Mouse (Mus musculus): ENCODE results near the gene Osbpl10. TPM values are rescaled to one million over a fixed set of nuclear protein-coding genes. Genes with fewer than 3 reads are reported as not detected.

The Osbpl10 gene
- polyA plus RNA-seq, 1 experiment: not detected

DNA sequence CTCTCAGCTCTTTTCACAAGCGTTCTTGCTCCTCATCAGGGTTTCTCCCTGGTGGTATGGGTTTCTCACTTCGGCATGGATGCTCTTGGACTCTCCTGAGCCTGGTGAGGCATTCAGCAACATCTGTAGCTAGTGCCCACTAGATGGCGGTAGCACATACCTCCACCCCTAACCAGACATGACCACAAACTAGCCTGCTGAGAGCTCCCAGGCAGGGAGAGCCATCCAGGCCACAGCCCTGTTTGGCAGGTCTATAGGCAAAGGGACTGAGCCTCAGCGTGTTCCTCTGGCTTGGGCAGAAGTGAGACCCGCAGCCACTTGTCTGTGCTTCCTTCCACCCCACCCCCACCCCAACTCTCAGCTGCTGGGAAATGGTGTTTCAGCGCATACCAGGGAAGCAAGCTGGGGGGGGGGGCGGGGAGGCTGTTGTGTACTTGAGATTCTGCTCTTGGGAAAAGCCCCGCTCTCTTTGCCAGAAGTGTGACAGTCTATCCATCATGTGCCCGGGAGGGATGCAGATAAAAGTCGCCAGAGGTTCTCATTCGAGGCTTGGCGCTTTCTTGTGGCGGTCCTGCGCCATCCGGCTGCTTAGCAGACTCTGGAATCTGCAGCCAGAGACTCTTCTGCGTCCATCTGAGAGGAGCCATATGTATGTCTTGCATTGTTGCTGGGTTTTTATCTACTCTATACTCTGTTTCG, 110.1 kb downstream of the Osbpl10 start:
- H3K4me1 ChIP-seq (ENCODE audit: control insufficient read depth): no peaks in the 10 kb centered on the region
- no peak overlapping the region for H3K4me3 ChIP-seq (replicated peaks)
- H3K36me3 ChIP-seq (ENCODE audit: control insufficient read depth): no peaks in the 10 kb centered on the region
- TF ChIP-seq GATA1 (IDR thresholded peaks at IDR 0.05; ENCODE audit: low read length) (no peak), TAL1 (IDR thresholded peaks at IDR 0.05; ENCODE audit: low read length) (no peak)
- H3K27me3 ChIP-seq (ENCODE audit: control insufficient read depth): no peaks in the 10 kb centered on the region
- H3K9me3 ChIP-seq (ENCODE audit: control insufficient read depth, low read length): no peaks in the 10 kb centered on the region

DNA sequence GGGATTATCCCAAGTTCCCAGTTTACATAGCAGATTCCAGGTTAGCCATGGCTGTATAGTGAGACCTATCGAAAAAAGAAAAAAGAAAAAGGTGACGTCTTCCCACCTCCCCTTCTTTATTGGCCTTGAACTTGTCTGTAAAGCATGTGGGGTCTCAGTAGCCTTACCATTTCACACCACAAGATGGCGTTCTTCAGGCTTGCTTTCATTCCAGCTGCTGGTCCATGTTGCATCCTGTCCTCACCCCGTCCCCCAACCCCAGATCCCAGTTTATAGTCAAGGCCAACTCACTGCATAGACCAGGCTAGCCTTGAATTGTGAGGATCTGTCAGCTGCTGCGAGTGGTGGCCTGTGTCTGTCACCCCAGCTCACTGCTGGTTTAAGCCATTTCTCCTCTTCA, 111.3 kb downstream of the Osbpl10 start:
- Histone ChIP-seq H3K36me3 (ENCODE audit: control insufficient read depth) (no peaks in the 10 kb centered on the region), H3K9me3 (ENCODE audit: control insufficient read depth, low read length) (no peaks in the 10 kb centered on the region), H3K4me3 (replicated peaks) (no peak overlapping the region), H3K4me1 (ENCODE audit: control insufficient read depth) (no peaks in the 10 kb centered on the region), H3K27me3 (ENCODE audit: control insufficient read depth) (no peaks in the 10 kb centered on the region)
- TF ChIP-seq GATA1 (IDR thresholded peaks at IDR 0.05; ENCODE audit: low read length) (no peak), TAL1 (IDR thresholded peaks at IDR 0.05; ENCODE audit: low read length) (no peak)

GRCm38 (mm10) chr9:115096481-115096880, 118.1 kb downstream of the Osbpl10 start:
- Histone ChIP-seq H3K9me3 (ENCODE audit: control insufficient read depth, low read length) (no peaks in the 10 kb centered on the region), H3K36me3 (ENCODE audit: control insufficient read depth) (no peaks in the 10 kb centered on the region), H3K4me1 (ENCODE audit: control insufficient read depth) (no peaks in the 10 kb centered on the region), H3K27me3 (ENCODE audit: control insufficient read depth) (no peaks in the 10 kb centered on the region), H3K4me3 (replicated peaks) (no peak overlapping the region)
- TF ChIP-seq GATA1 (IDR thresholded peaks at IDR 0.05; ENCODE audit: low read length): no peak
- TF ChIP-seq TAL1 (IDR thresholded peaks at IDR 0.05; ENCODE audit: low read length): no peak

- Histone ChIP-seq H3K27me3 (ENCODE audit: control insufficient read depth) (no peaks in the 10 kb centered on the region), H3K9me3 (ENCODE audit: control insufficient read depth, low read length) (no peaks in the 10 kb centered on the region), H3K36me3 (ENCODE audit: control insufficient read depth) (no peaks in the 10 kb centered on the region), H3K4me1 (ENCODE audit: control insufficient read depth) (no peaks in the 10 kb centered on the region), H3K4me3 (replicated peaks) (no peak overlapping the region)
- TF ChIP-seq GATA1 (IDR thresholded peaks at IDR 0.05; ENCODE audit: low read length) (no peak), TAL1 (IDR thresholded peaks at IDR 0.05; ENCODE audit: low read length) (no peak)
These were observed 119.0 kb downstream of the Osbpl10 start for GRCm38 (mm10) chr9:115097340-115097739.

DNA sequence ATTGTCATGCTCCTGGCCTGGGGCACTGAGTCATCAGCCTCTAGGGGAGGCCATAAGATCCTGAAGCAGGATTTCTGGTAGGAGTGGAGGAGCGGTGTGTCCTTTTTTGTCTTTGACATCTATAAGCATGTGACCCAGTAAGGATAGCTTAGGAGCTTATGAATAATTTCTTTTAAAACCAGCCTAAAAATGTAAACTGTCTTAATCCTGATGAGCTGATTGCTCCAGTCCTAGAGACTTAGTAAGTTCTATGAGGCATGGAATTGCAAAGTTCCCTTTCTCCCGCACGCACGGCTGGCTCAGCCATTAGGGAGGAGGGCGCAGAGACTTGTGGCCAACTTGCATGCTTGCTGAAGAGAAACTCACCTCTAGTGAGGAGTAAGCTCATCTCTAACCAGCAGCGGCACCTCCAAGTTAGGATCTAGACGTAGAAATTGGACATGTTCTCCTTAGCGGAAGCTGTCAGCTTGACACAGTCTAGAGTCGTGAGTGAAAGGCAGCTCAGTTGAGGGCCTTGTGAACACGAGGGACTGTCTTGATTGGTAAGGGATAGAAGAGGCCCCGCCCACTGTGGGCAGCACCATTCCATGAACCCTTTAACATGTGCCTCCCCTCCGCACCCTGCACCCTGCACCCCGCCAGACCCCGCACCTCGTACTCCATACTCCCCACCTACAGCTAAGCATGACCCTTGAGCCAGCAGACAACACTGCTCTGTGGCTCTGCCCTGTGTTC, 122.0 kb downstream of the Osbpl10 start:
- Histone ChIP-seq H3K9me3 (ENCODE audit: control insufficient read depth, low read length) (no peaks in the 10 kb centered on the region), H3K4me1 (ENCODE audit: control insufficient read depth) (no peaks in the 10 kb centered on the region), H3K4me3 (replicated peaks) (no peak overlapping the region), H3K36me3 (ENCODE audit: control insufficient read depth) (no peaks in the 10 kb centered on the region), H3K27me3 (ENCODE audit: control insufficient read depth) (no peaks in the 10 kb centered on the region)
- TF ChIP-seq TAL1 (IDR thresholded peaks at IDR 0.05; ENCODE audit: low read length) (no peak), GATA1 (IDR thresholded peaks at IDR 0.05; ENCODE audit: low read length) (no peak)

- Histone ChIP-seq H3K9me3 (ENCODE audit: control insufficient read depth, low read length) (peaks cover 2% of the 10 kb centered on the region; the same call in 1 of the 2 replicates), H3K4me1 (ENCODE audit: control insufficient read depth) (no peaks in the 10 kb centered on the region), H3K27me3 (ENCODE audit: control insufficient read depth) (no peaks in the 10 kb centered on the region), H3K36me3 (ENCODE audit: control insufficient read depth) (no peaks in the 10 kb centered on the region), H3K4me3 (replicated peaks) (no peak overlapping the region)
- TF ChIP-seq TAL1 (IDR thresholded peaks at IDR 0.05; ENCODE audit: low read length): no peak
- TF ChIP-seq GATA1 (IDR thresholded peaks at IDR 0.05; ENCODE audit: low read length): no peak
These were observed 129.1 kb downstream of the Osbpl10 start for GRCm38 (mm10) chr9:115107430-115107829.

DNA sequence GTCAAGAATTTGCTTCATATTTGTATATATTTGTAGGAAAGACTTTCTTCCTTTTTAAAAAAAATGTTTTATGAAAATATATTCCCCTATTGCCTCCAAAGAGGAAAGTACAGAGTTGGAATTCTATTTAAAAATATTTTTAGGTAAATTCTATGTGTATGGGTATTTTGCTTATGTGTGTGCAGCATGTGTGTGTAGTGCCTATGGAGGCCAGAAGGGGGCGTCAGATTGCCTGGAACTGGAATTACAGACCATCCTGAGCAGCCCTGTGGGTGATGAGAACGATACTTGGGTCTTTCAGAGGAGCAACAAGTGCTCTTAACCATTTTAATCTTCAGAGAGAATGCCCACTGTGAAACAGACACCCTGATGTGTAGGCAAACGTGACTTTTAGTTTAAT, 132.3 kb downstream of the Osbpl10 start:
- H3K4me1 ChIP-seq (ENCODE audit: control insufficient read depth): no peaks in the 10 kb centered on the region
- no peaks in the 10 kb centered on the region for H3K36me3 ChIP-seq (ENCODE audit: control insufficient read depth)
- TF ChIP-seq GATA1 (IDR thresholded peaks at IDR 0.05; ENCODE audit: low read length) (no peak), TAL1 (IDR thresholded peaks at IDR 0.05; ENCODE audit: low read length) (no peak)
- H3K4me3 ChIP-seq (replicated peaks): no peak overlapping the region
- H3K27me3 ChIP-seq (ENCODE audit: control insufficient read depth): no peaks in the 10 kb centered on the region
- H3K9me3 ChIP-seq (ENCODE audit: control insufficient read depth, low read length): peaks cover 2% of the 10 kb centered on the region; the same call in 1 of the 2 replicates

GRCm38 (mm10) chr9:115117314-115117713, 138.9 kb downstream of the Osbpl10 start:
- no peak overlapping the region for H3K4me3 ChIP-seq (replicated peaks)
- no peaks in the 10 kb centered on the region for H3K36me3 ChIP-seq (ENCODE audit: control insufficient read depth)
- H3K4me1 ChIP-seq (ENCODE audit: control insufficient read depth): no peaks in the 10 kb centered on the region
- no peaks in the 10 kb centered on the region for H3K27me3 ChIP-seq (ENCODE audit: control insufficient read depth)
- TF ChIP-seq GATA1 (IDR thresholded peaks at IDR 0.05; ENCODE audit: low read length): no peak
- no peak for TF ChIP-seq TAL1 (IDR thresholded peaks at IDR 0.05; ENCODE audit: low read length)
- H3K9me3 ChIP-seq (ENCODE audit: control insufficient read depth, low read length): no peaks in the 10 kb centered on the region

- Histone ChIP-seq H3K27me3 (ENCODE audit: control insufficient read depth) (no peaks in the 10 kb centered on the region), H3K36me3 (ENCODE audit: control insufficient read depth) (no peaks in the 10 kb centered on the region), H3K4me1 (ENCODE audit: control insufficient read depth) (no peaks in the 10 kb centered on the region), H3K4me3 (replicated peaks) (no peak overlapping the region), H3K9me3 (ENCODE audit: control insufficient read depth, low read length) (no peaks in the 10 kb centered on the region)
- TF ChIP-seq GATA1 (IDR thresholded peaks at IDR 0.05; ENCODE audit: low read length): no peak
These were observed 141.9 kb downstream of the Osbpl10 start for GRCm38 (mm10) chr9:115120276-115120675.

Data from erythroblast, embryonic 14.5 days (primary cell).